Mouse (Mus musculus) liver, embryonic 15.5 days (tissue): ENCODE results near the gene Rhog. TPM values are rescaled to one million over a fixed set of nuclear protein-coding genes. Genes with fewer than 3 reads are reported as not detected.

Experiments used
- polyA plus RNA-seq: library from polyadenylated mRNA; unstranded; fragments of >200 nt; fragmentation: Nextera tagmentation; extraction: Ambion mirVana; gene quantifications from 2 replicates; pipeline ENCODE4 v1.2.1, GENCODE M21; 2015

Gene Rhog
- polyA plus RNA-seq, 1 experiment from 2014 or later, result 57.4 TPM

Other genes starting within 250 kb of the Rhog start
- gene Il18bp, start 237.4 kb downstream of the Rhog start, polyA plus RNA-seq, result 22.9 and 31.8 TPM in 2 replicates
- 11.5 and 14.4 TPM in 2 replicates for gene Rnf121, start 190.6 kb downstream of the Rhog start, polyA plus RNA-seq
- gene Xndc1, start 190.5 kb downstream of the Rhog start, polyA plus RNA-seq, result 11.4 and 13.3 TPM in 2 replicates
- gene Xntrpc, start 190.3 kb downstream of the Rhog start, polyA plus RNA-seq, result 0.30 TPM in 1 of 2 replicates, not detected in the other
- 0.36 TPM in 1 of 2 replicates, not detected in the other for gene Trpc2, start 172.9 kb downstream of the Rhog start, polyA plus RNA-seq
- gene Art1, start 154.3 kb downstream of the Rhog start, polyA plus RNA-seq, result 0.77 and 1.6 TPM in 2 replicates
- 0.25 and 0.30 TPM in 2 replicates for gene Art5, start 146.6 kb downstream of the Rhog start, polyA plus RNA-seq
- gene Chrna10, start 139.2 kb downstream of the Rhog start, polyA plus RNA-seq, result not detected in 2 replicates
- gene Nup98, start 45.9 kb downstream of the Rhog start, polyA plus RNA-seq, result 13.4 and 13.5 TPM in 2 replicates
- 22.2 and 23.5 TPM in 2 replicates for gene Pgap2, start 45.8 kb downstream of the Rhog start, polyA plus RNA-seq
- gene Stim1, start 11.8 kb upstream of the Rhog start, polyA plus RNA-seq, result 14.9 and 16.5 TPM in 2 replicates
- 171 and 180 TPM in 2 replicates for gene Rrm1, start 185.6 kb upstream of the Rhog start, polyA plus RNA-seq
- 0.23 and 0.46 TPM in 2 replicates for gene Olfr543, start 225.6 kb upstream of the Rhog start, polyA plus RNA-seq
- 0.07 TPM in 2 replicates for gene Olfr544, start 232.3 kb upstream of the Rhog start, polyA plus RNA-seq
- not detected in 2 replicates for gene Olfr545, start 243.5 kb upstream of the Rhog start, polyA plus RNA-seq